Mouse (Mus musculus) neutrophil, adult 59 days (primary cell): ENCODE measurements around the gene Gm9999. TPM values are rescaled to one million over a fixed set of nuclear protein-coding genes. Genes with fewer than 3 reads are reported as not detected.

ENCODE experiments used
- total RNA-seq, 2 experiments: library from RNA; stranded (reverse); gene quantifications; 1 replicate in 1 of 2; 2 replicates in 1 of 2; pipeline ENCODE4 v1.2.4; 2023

The Gm9999 gene
- total RNA-seq, result not detected

DNA sequence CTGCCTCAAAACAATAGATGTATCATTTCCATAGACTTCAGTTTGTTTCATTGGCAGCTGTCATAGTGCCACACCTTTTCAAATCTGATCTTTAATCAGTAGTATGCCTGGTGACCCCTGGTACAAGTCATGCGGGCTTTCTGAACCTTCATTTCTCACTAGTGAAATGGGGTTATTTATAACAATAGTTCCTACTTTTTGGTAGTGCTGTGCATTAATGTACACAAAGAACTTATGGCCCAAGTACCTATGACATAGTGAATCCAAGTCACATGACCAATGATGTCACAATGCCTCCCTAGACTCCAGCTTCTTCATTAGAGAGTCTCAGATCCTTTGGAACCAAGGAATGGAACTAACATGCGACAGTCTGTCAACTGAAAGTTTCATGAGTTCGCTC, at the start of gene Gm9999:
Gm9999 (plus strand) TSS at position 301 of the 400 bp plus-strand sequence.

DNA sequence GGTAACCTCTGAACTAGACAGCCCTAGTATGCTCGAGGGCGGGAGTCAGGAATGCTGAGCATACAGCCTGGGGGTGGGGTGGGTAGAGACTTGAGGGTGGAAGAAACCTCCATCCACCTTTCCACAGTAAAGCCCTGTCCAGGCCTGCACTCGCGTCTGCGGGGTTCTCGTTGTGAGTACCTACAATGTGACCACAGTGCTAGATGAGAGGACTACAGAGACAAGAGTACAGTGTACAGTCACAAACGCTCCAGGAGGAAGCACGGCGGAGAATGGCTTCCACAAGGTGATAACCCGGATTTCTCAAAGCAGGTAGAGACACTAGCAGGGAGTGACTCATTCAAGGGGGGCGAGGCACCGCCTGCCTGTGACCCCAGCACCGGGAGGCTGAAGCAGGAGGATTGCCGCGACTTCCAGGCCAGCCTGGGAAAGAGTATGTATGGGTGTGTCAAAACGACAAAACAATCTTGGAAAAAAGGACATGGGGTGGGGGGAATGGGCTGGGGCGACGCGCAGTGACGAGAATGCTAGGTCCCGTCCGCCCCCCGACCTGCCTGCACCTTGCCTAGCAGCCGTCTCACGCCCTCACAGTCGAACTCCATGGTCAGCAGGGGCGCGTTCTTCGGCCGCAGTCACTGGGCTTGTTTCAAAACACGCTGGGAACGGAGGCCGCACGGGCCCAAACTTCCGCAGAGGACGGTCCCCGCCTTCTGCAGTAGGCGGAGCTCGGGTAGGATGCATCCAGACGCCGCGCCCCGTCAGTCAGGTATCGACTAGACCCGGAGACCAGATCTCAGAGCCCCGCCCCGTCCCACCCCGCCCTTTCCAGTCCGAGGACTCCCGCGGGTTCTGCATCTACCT, 25.3 kb upstream of the Gm9999 start, which contains the start of gene Uevld:
Uevld (minus strand) TSS at position 697 of the 861 bp plus-strand sequence.

DNA sequence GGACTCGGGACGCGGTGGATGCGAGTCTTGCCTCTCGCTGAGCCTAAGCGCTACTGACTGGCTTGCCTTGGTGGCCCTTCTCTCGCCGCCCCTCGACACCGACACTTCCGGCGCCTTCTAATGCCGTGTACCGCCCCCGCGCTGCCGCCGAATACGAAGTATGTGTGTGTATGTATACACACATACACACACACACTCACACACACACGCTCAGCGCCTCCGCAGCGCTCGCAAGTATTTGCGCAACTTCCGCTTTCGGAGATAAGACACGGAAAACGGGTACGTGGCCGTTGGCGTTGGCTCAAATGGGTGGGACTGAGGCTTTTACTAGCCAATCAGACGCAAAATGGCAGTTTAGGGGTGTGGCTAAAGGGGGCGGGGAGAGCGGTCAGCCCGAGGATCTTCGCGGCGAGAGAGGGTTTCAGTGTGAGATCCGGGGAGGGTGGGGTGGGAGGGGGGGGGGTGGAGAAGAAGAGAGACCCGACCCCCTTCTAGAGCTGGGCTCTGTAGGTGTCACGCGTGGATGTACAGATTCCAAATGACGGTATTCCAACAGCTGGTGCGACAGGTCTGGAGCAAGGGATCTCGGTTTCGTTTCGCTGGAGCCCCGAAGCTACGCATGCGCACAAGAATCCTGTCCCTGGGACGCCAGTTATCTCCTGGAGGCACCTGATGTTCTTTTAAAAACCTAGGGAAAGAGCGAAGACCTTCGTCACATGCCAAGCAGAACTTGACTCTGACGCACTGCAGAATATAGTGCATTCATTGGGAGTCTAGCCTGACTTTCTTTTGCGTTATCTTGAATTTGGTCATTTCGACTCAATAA, 25.0 kb downstream of the Gm9999 start, which contains the start of gene Spty2d1:
Spty2d1 (minus strand) TSS at position 244 of the 826 bp plus-strand sequence.

Other genes with a start within 250 kb of the Gm9999 start
- not detected for gene Saa1, start 240.6 kb upstream of the Gm9999 start, total RNA-seq
- gene Saa2, start 231.8 kb upstream of the Gm9999 start, total RNA-seq, result not detected
- gene Hps5, start 187.5 kb upstream of the Gm9999 start, total RNA-seq, result 10 to 100 TPM; 33.9 to 37.3 TPM
- gene Gtf2h1, start 187.5 kb upstream of the Gm9999 start, total RNA-seq, result 10 to 100 TPM; 29.5 to 37.0 TPM
- gene Ldha, start 142.1 kb upstream of the Gm9999 start, total RNA-seq, result 100 to 1,000 TPM; 360 to 389 TPM
- gene Ldhc, start 122.4 kb upstream of the Gm9999 start, total RNA-seq, result 1 to 10 TPM in 1 of 2 experiments, not detected in 1; 2.0 TPM
- 10 to 100 TPM; 49.7 to 52.7 TPM for gene Tsg101, start 63.6 kb upstream of the Gm9999 start, total RNA-seq
- gene Uevld, start 25.1 kb upstream of the Gm9999 start, total RNA-seq, result 10 to 100 TPM; 10.3 to 11.4 TPM
- 10 to 100 TPM; 58.3 to 64.5 TPM for gene Spty2d1, start 24.8 kb downstream of the Gm9999 start, total RNA-seq
- 1 to 10 TPM; 6.3 to 8.7 TPM for gene Tmem86a, start 67.0 kb downstream of the Gm9999 start, total RNA-seq
- gene Ptpn5, start 150.1 kb downstream of the Gm9999 start, total RNA-seq, result not detected
- gene Mrgpra6, start 221.3 kb downstream of the Gm9999 start, total RNA-seq, result not detected